Mouse (Mus musculus) heart, adult 11 months (tissue): Measurements from ENCODE around the gene Scube1.
A peak's percentile ranks its signal among the peaks of the same experiment; 100 is the strongest.

ENCODE experiments used
- DNase-seq: peaks from one replicate; pipeline ENCODE4 v3.0.0; 2022

Scube1 gene

DNA sequence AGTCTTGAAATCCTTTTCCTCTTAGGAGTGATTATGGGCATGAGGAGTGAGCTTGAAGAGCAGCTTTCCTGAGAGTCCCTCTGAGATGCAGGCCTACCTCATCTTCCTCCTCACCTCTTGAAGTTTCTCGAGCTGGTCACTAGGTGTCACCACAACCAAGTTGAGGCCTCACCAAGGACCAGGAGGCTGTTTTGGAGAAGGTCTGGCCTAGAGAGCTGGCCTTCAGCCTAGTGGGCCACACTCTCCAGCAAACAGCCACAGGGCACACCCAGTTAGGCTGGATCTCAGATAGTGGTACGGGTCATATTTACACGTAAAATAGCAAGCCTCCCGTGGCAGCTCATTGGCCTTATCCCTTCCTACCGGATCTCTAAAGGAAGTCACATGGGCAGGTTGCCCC, 60.1 kb downstream of the Scube1 start:
- peak; percentile 96 for DNase-seq

DNA sequence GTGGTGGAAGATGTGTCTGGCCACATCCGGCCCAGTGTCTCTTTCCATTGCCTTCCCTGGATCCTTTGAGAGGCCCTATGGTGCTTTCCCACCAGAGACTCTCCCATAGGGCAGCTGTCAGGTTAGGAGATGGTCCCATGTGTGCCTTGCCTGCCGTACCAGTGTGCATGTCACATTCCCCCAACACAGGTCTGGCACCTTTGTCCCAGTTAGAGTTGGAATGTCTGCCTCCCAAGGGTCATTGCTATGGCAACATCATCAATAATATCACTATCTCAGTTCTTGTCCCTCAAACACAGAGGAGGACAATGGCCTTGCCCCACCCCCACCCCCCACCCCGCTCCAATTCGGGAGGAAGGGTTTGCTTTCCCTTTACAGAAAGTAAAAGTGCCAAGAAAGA, 61.8 kb downstream of the Scube1 start:
- DNase-seq = no peak

DNA sequence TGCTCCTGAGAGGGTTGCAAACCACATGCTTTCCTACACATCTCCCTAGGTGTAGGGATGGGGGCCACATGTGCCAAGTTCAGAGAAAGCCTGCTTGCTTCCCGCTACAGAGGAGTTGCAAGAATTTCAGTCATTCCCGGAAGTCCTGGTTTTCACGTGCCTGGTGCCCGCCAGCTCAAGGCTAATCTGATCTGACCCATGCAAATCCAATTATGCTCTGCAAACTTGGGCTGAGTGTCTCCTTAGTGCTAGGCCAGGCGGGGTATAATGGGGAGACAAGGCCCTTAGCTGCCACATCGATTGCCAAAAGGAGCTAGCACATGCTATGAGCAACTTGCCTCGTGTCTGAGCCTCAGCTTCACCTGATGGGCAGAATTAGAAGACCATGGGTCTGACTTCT, 62.7 kb downstream of the Scube1 start:
- no peak for DNase-seq

DNA sequence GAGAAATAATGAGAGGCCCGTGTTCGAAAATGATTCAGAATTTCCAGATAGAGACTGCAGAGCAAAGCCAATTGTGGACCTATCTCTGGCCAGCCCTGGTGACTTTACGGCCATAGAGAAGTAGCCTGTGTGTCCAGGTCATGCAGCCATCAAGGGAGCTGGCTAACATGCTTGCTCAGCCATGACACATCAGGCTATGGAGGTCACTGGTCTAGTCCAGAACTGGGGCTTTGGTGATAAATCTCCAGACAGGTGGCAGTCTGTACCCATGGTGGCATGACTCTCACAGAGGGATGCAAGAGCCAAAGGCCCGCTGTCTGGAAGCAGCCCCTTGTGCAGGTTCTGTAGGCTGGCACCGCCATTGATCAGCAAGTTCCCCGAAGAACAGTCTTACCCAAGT, 82.3 kb downstream of the Scube1 start:
- DNase-seq = no peak

DNA sequence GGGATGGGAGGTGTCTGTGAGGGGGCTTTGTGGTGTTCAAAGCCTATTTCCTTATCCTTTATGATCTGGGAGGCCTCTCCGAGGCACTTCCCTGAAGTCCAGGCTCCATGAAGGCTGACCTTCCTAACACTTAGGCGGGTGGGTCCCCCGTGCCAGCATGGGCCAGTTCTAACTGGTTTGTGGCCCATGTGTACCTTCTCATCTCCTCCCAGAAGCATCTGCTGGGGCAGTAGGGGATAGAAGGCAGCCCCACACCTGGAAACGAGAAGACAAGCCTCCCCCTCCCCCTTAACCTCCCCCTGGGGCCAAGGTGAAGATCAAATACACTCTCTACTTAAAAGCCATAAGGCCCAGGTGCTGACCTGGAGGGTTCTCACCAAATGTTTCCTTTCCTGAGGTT, 84.6 kb downstream of the Scube1 start:
- no peak for DNase-seq

DNA sequence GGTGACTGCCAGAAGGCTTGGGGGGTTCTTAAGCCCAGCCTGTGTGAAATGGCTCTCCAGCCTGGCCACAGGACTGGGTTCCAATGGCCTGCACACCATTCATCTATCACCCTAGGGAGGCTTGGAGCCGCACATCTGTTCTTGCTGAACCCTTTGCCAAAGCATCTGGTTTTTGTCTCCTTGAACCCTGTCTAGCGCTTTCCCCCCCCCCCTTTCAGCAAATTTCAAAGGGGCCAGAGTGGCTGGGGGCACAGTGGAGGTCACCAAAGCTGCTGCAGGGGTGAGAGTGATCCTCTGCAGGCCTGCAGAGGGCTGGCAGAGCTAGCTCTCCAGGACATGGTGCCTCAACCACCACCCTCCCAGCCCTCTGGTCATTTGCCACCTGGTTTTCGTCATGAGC, 85.7 kb downstream of the Scube1 start:
- DNase-seq = peak; percentile 95

DNA sequence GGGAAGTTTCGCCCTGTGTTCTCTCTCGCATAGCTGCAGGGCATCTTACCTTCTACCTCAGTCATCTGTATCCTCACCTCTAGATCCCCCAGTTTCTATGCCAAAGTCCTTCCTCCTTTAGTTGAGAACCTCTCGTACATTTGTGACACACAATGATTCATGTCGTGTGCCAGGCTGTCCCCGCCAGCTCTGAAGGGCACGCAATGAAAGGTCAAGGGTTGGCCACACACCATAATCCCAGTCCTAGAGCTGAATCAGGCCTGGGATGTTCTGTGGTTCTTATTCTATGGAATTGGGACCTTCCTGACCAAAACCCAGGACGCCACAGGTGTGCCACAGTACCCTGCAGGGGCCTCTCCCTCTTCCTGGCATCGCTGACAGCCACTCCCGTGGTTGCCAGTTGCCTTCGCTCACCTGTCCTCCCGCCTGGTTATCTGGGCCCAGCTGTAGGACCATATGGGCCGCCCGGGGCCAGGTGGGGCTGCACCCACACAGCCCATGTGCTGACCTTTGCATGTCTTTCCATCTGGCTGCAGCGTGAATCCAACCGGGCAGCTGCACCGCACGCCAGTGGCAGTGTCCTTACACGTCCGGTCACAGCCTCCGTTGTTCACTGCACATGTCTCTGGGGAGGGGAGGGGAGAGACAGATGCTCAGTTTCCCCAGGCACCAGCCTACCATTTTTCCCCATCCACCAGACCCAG, 86.5 kb downstream of the Scube1 start:
- DNase-seq = no peak

DNA sequence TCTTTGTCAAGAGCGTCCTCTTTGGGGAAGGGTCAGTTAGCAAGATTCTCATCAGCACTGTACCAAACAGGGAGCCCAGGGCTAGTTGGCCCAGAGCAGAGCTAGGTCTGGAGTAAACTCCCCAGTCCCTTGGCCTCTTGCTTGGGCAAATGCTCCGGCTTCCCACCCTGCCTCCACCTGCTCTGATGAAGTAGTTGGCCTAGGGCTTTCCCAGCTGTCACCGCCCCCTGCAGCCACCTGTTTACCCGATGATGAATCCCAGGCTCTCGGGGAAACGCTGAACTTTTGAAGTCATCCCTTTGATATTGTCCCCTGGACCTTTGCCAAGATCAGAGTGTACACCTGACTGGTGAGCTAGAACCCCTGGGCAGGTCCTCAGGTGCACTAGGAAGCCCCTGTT, 88.1 kb downstream of the Scube1 start:
- DNase-seq = no peak

DNA sequence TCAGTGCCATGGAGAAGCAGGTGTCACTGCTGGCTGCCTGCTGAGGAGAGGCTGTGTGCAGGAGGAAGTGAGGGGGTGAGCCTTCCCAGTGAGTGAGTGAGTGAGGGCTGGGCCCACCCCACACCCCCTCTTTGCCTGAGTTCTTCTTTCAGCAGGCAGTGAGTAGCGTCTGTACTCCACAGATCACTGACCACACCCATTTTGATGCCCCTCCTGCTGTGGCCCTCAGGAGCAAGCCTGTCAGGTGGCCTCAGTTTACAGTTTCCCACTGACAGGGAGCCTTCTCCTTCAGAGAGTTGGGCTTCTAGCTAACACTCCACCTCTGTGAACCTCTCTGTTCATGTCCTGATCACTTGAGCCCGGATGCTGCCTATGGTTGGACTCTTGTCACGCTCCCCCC, 89.6 kb downstream of the Scube1 start:
- DNase-seq = no peak

DNA sequence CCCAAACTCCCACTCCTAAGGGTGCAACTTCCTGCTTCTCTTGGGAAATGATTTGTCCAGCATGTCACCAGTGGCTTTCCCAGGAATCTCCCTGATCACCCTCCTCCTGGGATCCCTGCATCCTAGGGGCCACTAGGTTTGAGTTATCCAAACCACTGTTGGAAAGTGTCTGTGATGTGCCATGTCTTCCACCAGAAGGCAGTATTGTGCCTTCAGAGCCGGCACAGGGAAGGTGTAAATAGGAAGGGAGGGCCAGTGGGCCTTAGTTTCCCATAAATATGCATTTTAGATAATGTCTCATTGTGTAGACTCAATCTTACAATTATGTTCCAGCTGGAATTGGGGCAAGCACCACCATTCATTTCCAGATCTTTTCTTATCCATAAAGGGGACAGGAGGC, 90.7 kb downstream of the Scube1 start:
- no peak for DNase-seq

DNA sequence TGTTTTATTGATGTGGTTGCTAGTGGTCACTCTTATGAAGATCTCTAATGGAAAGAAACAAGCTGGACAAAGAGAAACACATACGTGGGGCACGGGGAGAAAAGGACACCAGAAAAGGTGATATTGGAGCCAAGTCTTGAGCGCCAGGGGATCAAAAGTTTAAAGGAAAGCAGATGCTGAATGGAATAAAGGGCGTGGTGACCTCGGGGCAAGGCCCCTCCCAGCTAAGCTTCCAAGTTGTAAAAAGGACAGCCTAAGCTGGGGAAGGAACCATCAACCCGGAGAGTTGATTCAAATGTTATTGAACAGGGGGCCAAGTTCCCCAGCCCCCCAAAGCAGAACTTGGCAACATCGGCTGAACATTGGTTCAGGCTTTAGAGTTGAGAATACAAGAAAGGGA, 93.8 kb downstream of the Scube1 start:
- DNase-seq = no peak

DNA sequence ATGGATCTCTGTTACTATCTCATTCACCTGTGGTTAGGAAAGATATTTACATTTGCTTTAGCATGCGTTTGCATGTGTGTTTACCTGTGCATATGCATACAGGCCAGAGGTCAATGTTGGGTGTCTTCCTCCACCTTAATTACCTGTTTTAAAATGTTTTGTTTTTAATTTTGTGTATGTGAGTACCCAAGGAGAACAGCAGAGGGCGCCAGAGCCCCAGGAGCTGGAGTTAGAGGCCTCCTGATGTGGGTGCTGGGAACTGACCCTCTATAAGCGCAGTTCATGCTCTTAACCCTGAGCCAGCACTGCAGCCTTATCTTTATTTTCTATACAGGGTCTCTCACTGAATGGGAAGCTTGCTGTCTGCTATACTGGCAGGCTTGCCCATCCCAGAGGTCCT, 95.1 kb downstream of the Scube1 start:
- no peak for DNase-seq

DNA sequence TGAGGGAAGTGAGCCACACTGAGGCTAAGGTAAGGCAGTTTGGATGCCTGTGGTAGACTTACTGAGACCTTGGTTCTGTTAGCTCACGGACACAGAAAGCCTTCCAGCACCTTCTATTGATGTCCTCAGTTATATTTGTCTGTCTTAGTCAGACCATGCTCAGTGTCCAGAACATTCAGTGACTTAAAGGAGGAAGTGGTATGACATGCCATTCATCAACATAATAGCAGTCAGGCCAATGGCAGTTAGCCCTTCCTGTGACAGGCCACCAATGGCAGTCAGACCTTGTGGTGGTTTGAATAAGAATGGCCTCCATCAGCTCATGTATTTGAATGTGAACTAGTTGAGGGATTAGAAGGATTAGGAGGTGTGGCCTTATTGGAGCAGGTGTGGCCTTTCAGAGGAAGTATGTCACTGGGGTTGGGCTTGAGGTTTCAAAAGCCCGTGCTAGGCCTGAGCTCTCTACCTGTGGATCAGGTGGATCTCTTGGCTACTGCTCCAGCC, 98.6 kb downstream of the Scube1 start:
- no peak for DNase-seq

DNA sequence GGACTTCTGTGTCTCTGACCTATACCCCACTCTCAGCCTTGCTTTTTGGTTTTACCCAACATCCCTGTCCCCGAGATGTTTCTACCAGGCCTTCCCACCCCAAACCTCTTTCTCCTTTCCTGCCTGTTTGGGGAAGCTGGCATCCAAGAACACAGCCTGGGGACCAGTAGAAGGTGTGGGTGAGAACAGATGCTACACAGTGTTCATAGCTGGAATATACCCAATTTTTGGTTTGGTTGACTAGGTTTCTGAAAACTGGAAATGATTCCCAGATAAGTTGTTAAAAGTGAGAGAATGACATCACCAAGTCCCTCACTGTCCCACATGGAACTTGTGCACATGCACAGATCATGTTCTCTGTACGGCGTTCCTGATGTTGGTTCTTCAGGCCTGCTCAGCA, 109.6 kb downstream of the Scube1 start:
- no peak for DNase-seq

DNA sequence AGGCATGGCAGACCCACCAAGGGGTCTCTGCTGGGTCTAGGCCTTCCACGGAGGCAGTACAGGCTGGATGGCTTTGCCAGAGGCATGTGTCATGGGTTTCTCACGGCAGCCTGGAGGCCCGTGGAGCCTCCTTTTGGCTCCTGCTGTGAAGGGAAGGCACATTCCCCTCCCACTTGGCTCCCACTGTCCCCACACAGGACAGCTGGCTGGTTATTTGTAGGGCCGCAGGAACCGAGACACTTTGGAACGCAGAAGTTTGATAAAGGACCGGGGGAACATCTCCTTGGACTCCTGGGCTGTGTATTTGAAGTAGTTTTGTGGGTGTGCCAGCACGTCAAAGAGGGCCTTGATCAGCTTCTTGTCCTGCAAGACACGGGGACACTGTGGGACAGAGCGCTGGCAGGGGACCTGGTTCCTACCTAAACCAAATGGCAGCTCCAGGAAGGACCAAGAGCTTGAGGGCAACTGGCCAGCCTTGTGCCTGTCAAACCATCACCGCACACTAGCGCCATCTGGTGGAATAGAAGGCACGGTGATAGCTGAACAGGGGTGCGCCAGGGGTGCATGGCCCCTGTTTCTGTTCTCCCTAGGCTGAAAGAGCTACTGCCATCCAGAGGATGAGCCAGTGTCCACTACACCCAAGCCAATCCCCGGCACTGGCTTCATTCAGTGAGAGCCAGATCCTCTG, 117.6 kb downstream of the Scube1 start:
- DNase-seq = peak; percentile 97

DNA sequence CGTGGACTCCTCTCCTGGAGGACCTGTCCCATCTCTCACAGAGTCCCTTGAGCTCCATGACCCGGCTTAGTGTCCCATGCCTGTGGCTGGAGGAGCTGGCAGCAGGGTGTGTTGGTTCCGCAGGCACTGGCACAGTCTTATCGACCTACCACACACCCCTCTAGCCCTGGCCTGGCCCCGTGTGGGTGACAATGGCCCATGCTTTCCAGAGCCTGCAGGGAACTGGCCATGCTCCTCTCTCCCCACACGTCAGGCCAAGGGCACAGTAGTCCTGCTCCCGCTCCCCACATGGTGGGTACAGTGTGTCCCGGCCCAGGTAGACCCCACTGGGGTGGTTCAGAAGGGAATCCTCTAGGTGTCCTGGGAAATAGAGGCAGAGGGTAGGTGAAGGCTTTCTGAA, 118.1 kb downstream of the Scube1 start:
- DNase-seq = no peak

DNA sequence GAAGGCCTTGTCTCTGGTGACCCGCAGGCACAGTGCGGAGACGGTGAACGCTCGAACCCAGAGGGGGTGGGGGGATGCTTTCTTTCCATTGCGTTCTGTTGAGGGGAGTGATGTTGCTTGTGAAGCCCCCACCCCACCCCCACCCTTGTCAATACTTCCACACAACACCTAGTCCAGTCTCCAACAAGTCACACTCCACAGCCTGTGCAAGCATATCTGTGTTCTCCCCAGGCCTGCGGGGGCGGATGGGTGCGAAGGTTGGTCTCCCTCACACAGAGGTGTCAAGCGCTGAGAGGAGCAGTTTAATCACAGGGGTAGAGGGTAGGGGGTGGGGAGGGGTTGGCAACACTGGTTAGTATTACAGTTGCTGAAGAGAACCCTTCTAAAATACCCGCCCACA, 118.6 kb downstream of the Scube1 start:
- no peak for DNase-seq

DNA sequence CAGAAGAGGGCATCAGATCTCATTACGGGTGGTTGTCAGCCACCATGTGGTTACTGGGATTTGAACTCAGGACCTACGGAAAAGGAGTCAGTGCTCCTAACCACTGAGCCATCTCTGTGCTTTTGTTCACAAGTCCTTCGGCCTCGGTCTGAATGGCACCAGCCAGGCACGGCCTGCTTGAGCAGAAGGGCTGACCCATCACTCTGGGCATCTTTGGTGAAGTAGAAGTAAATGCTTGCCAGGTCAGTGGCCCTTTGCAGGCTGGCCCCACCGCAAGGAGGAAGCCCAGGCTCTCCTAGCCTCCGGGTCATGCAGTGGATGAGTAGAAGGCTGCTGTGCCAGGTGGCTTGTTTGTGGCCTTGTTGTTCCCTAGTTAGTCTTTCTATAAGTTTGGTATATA, 121.4 kb downstream of the Scube1 start:
- DNase-seq = no peak

DNA sequence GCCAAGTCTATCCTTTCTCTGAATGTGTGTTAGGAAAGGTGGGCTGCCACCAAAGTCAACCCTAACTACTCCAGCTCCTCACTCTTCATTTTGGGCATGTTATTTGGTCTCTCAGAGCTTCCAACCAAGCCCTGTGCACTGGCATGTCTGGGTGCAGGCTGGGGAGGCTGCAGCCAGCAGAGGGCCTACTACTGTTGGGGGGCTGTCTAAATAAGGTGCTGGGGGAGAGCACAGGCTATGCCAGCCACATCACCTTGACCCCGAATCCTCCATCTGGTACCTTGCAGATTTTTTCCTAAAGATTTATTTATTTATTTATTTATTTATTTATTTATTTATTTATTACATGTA, 121.8 kb downstream of the Scube1 start:
- DNase-seq = peak; percentile 89

DNA sequence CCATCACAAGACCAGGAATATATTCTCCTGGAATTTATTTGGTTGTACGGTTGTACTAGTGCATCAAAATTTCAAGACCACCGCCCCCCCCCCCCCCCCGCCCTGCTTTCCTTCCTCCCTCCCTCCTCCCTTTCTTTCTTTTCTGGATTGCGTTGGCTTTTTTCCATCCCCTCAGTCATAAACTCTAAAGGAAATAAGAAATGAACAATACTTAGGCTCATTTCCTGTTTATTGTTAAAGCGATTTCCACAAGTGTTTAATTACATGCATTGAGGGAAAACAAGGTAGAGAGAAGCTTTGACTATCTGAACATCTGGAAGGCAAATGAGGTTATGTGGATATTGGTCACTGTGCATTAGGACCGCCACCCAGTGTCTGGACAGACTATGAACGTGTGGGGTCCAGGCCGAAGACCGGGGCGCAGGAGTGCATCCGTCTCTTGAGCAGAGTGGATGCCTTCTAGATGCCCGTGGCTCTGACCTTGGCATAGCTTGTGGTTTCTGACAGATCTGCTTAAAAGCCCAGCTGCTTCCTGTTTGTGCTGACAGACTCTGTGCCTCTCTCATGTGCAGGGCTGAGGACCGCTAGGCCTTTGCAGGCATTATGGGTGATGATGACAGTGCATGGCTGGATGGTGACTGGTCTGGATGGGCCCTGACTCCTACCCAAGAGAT, 122.3 kb downstream of the Scube1 start:
- peak; percentile 98 for DNase-seq

DNA sequence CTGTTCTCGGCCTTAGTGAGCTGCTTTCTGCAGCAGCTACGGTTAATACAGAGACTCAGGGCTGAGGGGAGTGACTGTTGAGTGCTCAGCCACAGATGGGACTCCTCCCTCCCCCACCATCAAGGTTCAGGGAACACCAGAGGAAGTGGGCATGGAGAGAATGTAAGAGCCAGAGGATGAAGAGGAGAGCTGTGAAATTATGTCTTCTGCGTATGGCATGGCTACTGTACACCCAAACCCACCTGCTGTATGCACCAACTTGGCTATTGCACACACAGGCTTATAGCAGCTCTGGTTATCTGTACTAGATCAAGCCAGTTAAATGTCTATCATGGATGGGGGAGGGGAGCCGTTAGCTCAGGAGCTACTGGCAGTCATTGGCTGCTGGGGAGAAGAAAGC, 123.6 kb downstream of the Scube1 start:
- DNase-seq = no peak

DNA sequence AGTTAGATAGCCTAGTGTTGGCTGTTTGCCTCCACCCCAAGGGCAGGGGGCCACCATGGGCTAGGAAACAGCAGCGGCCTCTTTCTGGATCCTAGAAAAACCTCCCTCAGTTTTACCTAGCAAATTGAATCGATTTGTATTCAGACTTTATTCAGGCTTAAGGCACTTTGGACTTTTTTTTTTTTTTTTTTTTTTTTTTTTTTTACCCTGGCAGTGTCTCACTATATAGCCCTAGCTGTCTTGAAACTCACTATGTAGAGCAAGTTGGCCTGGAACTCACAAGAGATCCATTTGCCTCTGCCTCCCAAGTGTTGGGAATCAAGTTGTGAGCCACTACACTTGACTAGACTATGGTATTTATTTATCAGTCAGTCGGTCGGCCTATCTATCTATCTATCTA, 128.0 kb downstream of the Scube1 start:
- no peak for DNase-seq

DNA sequence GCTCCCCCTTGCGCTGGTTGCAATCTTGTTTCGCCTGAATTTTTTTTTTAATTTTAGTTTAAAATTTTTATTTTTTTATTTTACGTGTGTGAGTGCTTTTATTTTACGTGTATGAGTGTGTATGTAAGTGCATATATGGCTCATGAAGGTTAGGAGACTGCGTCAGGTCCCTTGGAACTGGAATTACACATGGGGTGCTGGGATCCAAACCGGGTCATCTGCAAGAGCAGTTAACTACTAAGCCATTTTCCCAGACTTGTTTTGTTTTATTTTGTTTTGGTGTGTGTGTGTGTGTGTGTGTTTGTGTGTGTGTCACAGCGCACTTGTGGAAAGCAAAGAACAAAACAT, 129.5 kb downstream of the Scube1 start:
- DNase-seq = no peak
